Mouse (Mus musculus): Measurements from ENCODE around the gene Dand5. TPM values are rescaled to one million over a fixed set of nuclear protein-coding genes. Genes with fewer than 3 reads are reported as not detected.

Gene Dand5
- polyA plus RNA-seq, 1 experiment = 3.1 TPM

- peaks cover 71% of the 10 kb centered on the region for H3K27me3 ChIP-seq (replicated peaks)
- H3K36me3 ChIP-seq (replicated peaks; ENCODE audit: low read length) = peaks cover 6% of the 10 kb centered on the region
- H3K4me1 ChIP-seq = peaks cover 41% of the 10 kb centered on the region
- no peak for TF ChIP-seq FLI1 (IDR thresholded peaks at IDR 0.05; ENCODE audit: low read length)
- TF ChIP-seq GATA1 (IDR thresholded peaks at IDR 0.05; ENCODE audit: borderline replicate concordance, low read length) = no peak
- peak overlapping the region; percentile 28 for H3K4me3 ChIP-seq (replicated peaks)
- peaks cover 10% of the 10 kb centered on the region for H3K9me3 ChIP-seq
Measured at GRCm38 (mm10) chr8:84784681-84785505, 37.7 kb downstream of the Dand5 start.

GRCm38 (mm10) chr8:84783919-84784581, 38.6 kb downstream of the Dand5 start:
- TF ChIP-seq FLI1 (IDR thresholded peaks at IDR 0.05; ENCODE audit: low read length) = no peak
- TF ChIP-seq GATA1 (IDR thresholded peaks at IDR 0.05; ENCODE audit: borderline replicate concordance, low read length) = no peak
- H3K4me3 ChIP-seq (replicated peaks) = no peak overlapping the region
- peaks cover 6% of the 10 kb centered on the region for H3K36me3 ChIP-seq (replicated peaks; ENCODE audit: low read length)
- H3K4me1 ChIP-seq = peaks cover 34% of the 10 kb centered on the region
- H3K9me3 ChIP-seq = peaks cover 10% of the 10 kb centered on the region
- peaks cover 67% of the 10 kb centered on the region for H3K27me3 ChIP-seq (replicated peaks)

- Histone ChIP-seq H3K27me3 (replicated peaks) (peaks cover 60% of the 10 kb centered on the region), H3K4me1 (peaks cover 28% of the 10 kb centered on the region), H3K9me3 (peaks cover 10% of the 10 kb centered on the region), H3K36me3 (replicated peaks; ENCODE audit: low read length) (peaks cover 6% of the 10 kb centered on the region), H3K4me3 (replicated peaks) (no peak overlapping the region)
- TF ChIP-seq FLI1 (IDR thresholded peaks at IDR 0.05; ENCODE audit: low read length) (no peak), GATA1 (IDR thresholded peaks at IDR 0.05; ENCODE audit: borderline replicate concordance, low read length) (no peak)
Measured at GRCm38 (mm10) chr8:84783198-84783918, 39.3 kb downstream of the Dand5 start.

- H3K36me3 ChIP-seq (replicated peaks; ENCODE audit: low read length) = peaks cover 6% of the 10 kb centered on the region
- H3K4me3 ChIP-seq (replicated peaks) = no peak overlapping the region
- peaks cover 10% of the 10 kb centered on the region for H3K9me3 ChIP-seq
- TF ChIP-seq FLI1 (IDR thresholded peaks at IDR 0.05; ENCODE audit: low read length) (no peak), GATA1 (IDR thresholded peaks at IDR 0.05; ENCODE audit: borderline replicate concordance, low read length) (no peak)
- H3K4me1 ChIP-seq = peaks cover 23% of the 10 kb centered on the region
- H3K27me3 ChIP-seq (replicated peaks) = peaks cover 54% of the 10 kb centered on the region
Measured at GRCm38 (mm10) chr8:84782680-84783079, 39.9 kb downstream of the Dand5 start.

GRCm38 (mm10) chr8:84781686-84782505, 40.7 kb downstream of the Dand5 start:
- TF ChIP-seq GATA1 (IDR thresholded peaks at IDR 0.05; ENCODE audit: borderline replicate concordance, low read length) = no peak
- no peak for TF ChIP-seq FLI1 (IDR thresholded peaks at IDR 0.05; ENCODE audit: low read length)
- H3K27me3 ChIP-seq (replicated peaks) = peaks cover 46% of the 10 kb centered on the region
- H3K36me3 ChIP-seq (replicated peaks; ENCODE audit: low read length) = peaks cover 6% of the 10 kb centered on the region
- no peak overlapping the region for H3K4me3 ChIP-seq (replicated peaks)
- H3K9me3 ChIP-seq = peaks cover 10% of the 10 kb centered on the region
- H3K4me1 ChIP-seq = peaks cover 21% of the 10 kb centered on the region

- Histone ChIP-seq H3K9me3 (peaks cover 10% of the 10 kb centered on the region), H3K4me1 (peaks cover 21% of the 10 kb centered on the region), H3K4me3 (replicated peaks) (no peak overlapping the region), H3K36me3 (replicated peaks; ENCODE audit: low read length) (peaks cover 4% of the 10 kb centered on the region), H3K27me3 (replicated peaks) (peaks cover 42% of the 10 kb centered on the region)
- no peak for TF ChIP-seq GATA1 (IDR thresholded peaks at IDR 0.05; ENCODE audit: borderline replicate concordance, low read length)
- no peak for TF ChIP-seq FLI1 (IDR thresholded peaks at IDR 0.05; ENCODE audit: low read length)
Measured at GRCm38 (mm10) chr8:84780949-84781680, 41.5 kb downstream of the Dand5 start.

- H3K4me1 ChIP-seq = peaks cover 30% of the 10 kb centered on the region
- H3K9me3 ChIP-seq = peaks cover 10% of the 10 kb centered on the region
- H3K36me3 ChIP-seq (replicated peaks; ENCODE audit: low read length) = no peaks in the 10 kb centered on the region
- TF ChIP-seq GATA1 (IDR thresholded peaks at IDR 0.05; ENCODE audit: borderline replicate concordance, low read length) (no peak), FLI1 (IDR thresholded peaks at IDR 0.05; ENCODE audit: low read length) (no peak)
- H3K4me3 ChIP-seq (replicated peaks) = no peak overlapping the region
- H3K27me3 ChIP-seq (replicated peaks) = peaks cover 42% of the 10 kb centered on the region
Measured at GRCm38 (mm10) chr8:84780225-84780555, 42.4 kb downstream of the Dand5 start.

GRCm38 (mm10) chr8:84779519-84780224, 43.0 kb downstream of the Dand5 start:
- peaks cover 40% of the 10 kb centered on the region for H3K27me3 ChIP-seq (replicated peaks)
- TF ChIP-seq GATA1 (IDR thresholded peaks at IDR 0.05; ENCODE audit: borderline replicate concordance, low read length) = no peak
- no peak for TF ChIP-seq FLI1 (IDR thresholded peaks at IDR 0.05; ENCODE audit: low read length)

More at GRCm38 (mm10) chr8:84779519-84780224, 43.0 kb downstream of the Dand5 start:
- H3K4me3 ChIP-seq (replicated peaks) = no peak overlapping the region
- peaks cover 30% of the 10 kb centered on the region for H3K4me1 ChIP-seq
- H3K36me3 ChIP-seq (replicated peaks; ENCODE audit: low read length) = no peaks in the 10 kb centered on the region
- H3K9me3 ChIP-seq = peaks cover 5% of the 10 kb centered on the region
